Mouse (Mus musculus) myocyte (in vitro differentiated cells): ENCODE measurements at regions not wholly inside any gene's neighbourhood (a gene's known extent, or its start where the extent isn't known, plus 50 kb on each side); places are given as distances from the start of the nearest gene placed in this dataset.

ENCODE experiments used
- H3K27me3 ChIP-seq: one replicate; pipeline ENCODE4 v1.6.1; 2011; ENCODE audit not compliant: control insufficient read depth, insufficient read depth, insufficient read length
- H3K36me3 ChIP-seq: one replicate; pipeline ENCODE4 v1.6.1; 2011; ENCODE audit not compliant: control insufficient read depth, insufficient read depth
- H3K4me2 ChIP-seq: one replicate; pipeline ENCODE4 v1.6.1; 2011; ENCODE audit warnings: low read depth, control low read depth
- H3K4me3 ChIP-seq: one replicate; pipeline ENCODE4 v1.5.1; 2011; ENCODE audit warnings: mild to moderate bottlenecking, control low read depth, moderate library complexity
- H3K79me2 ChIP-seq: one replicate; pipeline ENCODE4 v1.6.1; 2011; ENCODE audit not compliant: control insufficient read depth, insufficient read depth
- H3ac ChIP-seq: one replicate; pipeline ENCODE4 v1.6.1; 2011; ENCODE audit not compliant: control insufficient read depth, insufficient read length
- CEBPB ChIP-seq: IDR thresholded peaks from 2 replicates; pipeline ENCODE4 v1.6.1; 2011; ENCODE audit warnings: mild to moderate bottlenecking, moderate library complexity; ENCODE audit not compliant: poor library complexity, insufficient read depth, severe bottlenecking
- E2F4 ChIP-seq: IDR thresholded peaks from one replicate; pipeline ENCODE4 v1.6.1; 2011; ENCODE audit warnings: mild to moderate bottlenecking, control low read depth, moderate library complexity; ENCODE audit not compliant: insufficient read depth
- MAX ChIP-seq: IDR thresholded peaks from one replicate; pipeline ENCODE4 v1.6.1; 2011; ENCODE audit warnings: low read depth, mild to moderate bottlenecking, control low read depth
- MYOD1 ChIP-seq, 3 experiments: IDR thresholded peaks; one replicate each; pipeline ENCODE4 v1.6.1; 2011; ENCODE audit warnings: control low read depth in 2 of 3, low read depth in 2 of 3, mild to moderate bottlenecking in 2 of 3, moderate library complexity in 1 of 3; ENCODE audit not compliant: insufficient read length in 2 of 3, control insufficient read depth in 1 of 3
- MYOG ChIP-seq, 3 experiments: IDR thresholded peaks; one replicate each; pipeline ENCODE4 v1.6.1; 2011; ENCODE audit warnings: control low read depth in 2 of 3, low read depth in 2 of 3, mild to moderate bottlenecking in 2 of 3; ENCODE audit not compliant: insufficient read length in 2 of 3, control insufficient read depth in 1 of 3, insufficient read depth in 1 of 3
- POLR2A ChIP-seq: IDR thresholded peaks from one replicate; pipeline ENCODE4 v1.6.1; 2011; ENCODE audit warnings: low read depth, mild to moderate bottlenecking, control low read depth, moderate library complexity; ENCODE audit not compliant: insufficient read length
- POLR2AphosphoS2 ChIP-seq: IDR thresholded peaks from one replicate; pipeline ENCODE4 v1.6.1; 2011; ENCODE audit warnings: low read depth, control low read depth; ENCODE audit not compliant: insufficient read length
- REST ChIP-seq: IDR thresholded peaks from one replicate; pipeline ENCODE4 v1.6.1; 2011; ENCODE audit warnings: mild to moderate bottlenecking, control low read depth, moderate library complexity; ENCODE audit not compliant: insufficient read depth, insufficient read length
- SRF ChIP-seq: IDR thresholded peaks from one replicate; pipeline ENCODE4 v1.6.1; 2011; ENCODE audit warnings: low read depth; ENCODE audit not compliant: control insufficient read depth, insufficient read length
- TCF12 ChIP-seq: IDR thresholded peaks from one replicate; pipeline ENCODE4 v1.6.1; 2011; ENCODE audit warnings: mild to moderate bottlenecking, control low read depth; ENCODE audit not compliant: poor library complexity, insufficient read depth, severe bottlenecking
- TCF3 ChIP-seq: IDR thresholded peaks from one replicate; pipeline ENCODE4 v1.6.1; 2011; ENCODE audit warnings: low read depth, control low read depth; ENCODE audit not compliant: insufficient read length
- USF1 ChIP-seq: IDR thresholded peaks from one replicate; pipeline ENCODE4 v1.6.1; 2011; ENCODE audit warnings: low read depth, mild to moderate bottlenecking, control low read depth, moderate library complexity

DNA sequence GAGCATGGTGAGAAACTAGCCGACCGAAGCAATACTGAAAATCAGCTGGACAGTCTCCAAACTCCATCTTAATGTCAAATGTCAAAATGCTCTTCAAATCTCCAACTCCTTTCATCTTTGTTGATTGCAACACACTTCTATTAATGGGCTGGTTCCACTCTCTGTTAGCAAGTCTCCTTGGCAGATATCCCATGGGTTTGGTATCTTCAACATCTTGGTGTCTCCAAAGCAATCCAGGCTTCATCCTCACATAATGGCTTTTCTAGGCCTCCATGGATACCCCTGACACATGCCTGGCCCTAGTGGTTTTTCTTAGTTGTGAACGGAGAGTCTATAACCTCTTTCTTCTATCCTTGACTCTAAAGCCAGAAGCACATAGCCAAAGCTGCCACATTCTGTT lies 118.0 kb upstream of the Ppp6c start:
- no peaks in the 10 kb centered on the region for H3K79me2 ChIP-seq
- no peak overlapping the region for H3ac ChIP-seq
- TF ChIP-seq REST (no peak), MYOG (IDR thresholded peaks at IDR 0.05; ENCODE audit: control insufficient read depth in 1 of 3, insufficient read depth in 1 of 3, insufficient read length in 2 of 3, low read depth in 2 of 3) (no peak), TCF12 (no peak), POLR2A (no peak), MAX (no peak), SRF (no peak), USF1 (no peak), MYOD1 (IDR thresholded peaks at IDR 0.05; ENCODE audit: control insufficient read depth in 1 of 3, insufficient read length in 2 of 3, low read depth in 2 of 3) (no peak), TCF3 (no peak), POLR2AphosphoS2 (no peak), E2F4 (no peak), CEBPB (no peak)
- H3K4me2 ChIP-seq = no peak overlapping the region
- no peak overlapping the region for H3K4me3 ChIP-seq
- H3K36me3 ChIP-seq = no peaks in the 10 kb centered on the region
- no peaks in the 10 kb centered on the region for H3K27me3 ChIP-seq

DNA sequence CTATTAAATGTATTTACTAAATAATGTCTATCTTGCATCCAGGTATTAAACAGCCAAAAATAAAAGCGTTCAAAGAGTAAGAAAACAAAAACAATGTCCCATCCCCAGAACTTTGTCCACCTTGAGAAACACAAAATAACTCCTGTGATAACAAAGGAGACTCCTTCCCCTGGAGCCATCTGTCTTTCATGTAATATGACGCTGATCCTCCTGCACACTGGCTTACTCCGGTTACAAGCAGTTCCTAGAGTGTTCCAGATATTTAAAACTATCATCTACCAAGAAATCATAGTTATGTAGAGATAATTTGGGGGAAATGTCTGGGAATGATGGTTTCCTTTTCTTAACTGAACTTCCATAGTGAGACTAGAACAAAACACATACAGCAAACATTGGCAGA lies 114.2 kb upstream of the Ppp6c start:
- TF ChIP-seq POLR2A = no peak
- TF ChIP-seq SRF = no peak
- no peak for TF ChIP-seq E2F4
- no peak for TF ChIP-seq MYOG (IDR thresholded peaks at IDR 0.05; ENCODE audit: control insufficient read depth in 1 of 3, insufficient read depth in 1 of 3, insufficient read length in 2 of 3, low read depth in 2 of 3)
- TF ChIP-seq TCF3 = no peak
- no peak for TF ChIP-seq MYOD1 (IDR thresholded peaks at IDR 0.05; ENCODE audit: control insufficient read depth in 1 of 3, insufficient read length in 2 of 3, low read depth in 2 of 3)
- TF ChIP-seq POLR2AphosphoS2 = no peak
- TF ChIP-seq USF1 = no peak
- TF ChIP-seq CEBPB = no peak
- TF ChIP-seq REST = no peak
- no peak for TF ChIP-seq MAX
- TF ChIP-seq TCF12 = no peak

DNA sequence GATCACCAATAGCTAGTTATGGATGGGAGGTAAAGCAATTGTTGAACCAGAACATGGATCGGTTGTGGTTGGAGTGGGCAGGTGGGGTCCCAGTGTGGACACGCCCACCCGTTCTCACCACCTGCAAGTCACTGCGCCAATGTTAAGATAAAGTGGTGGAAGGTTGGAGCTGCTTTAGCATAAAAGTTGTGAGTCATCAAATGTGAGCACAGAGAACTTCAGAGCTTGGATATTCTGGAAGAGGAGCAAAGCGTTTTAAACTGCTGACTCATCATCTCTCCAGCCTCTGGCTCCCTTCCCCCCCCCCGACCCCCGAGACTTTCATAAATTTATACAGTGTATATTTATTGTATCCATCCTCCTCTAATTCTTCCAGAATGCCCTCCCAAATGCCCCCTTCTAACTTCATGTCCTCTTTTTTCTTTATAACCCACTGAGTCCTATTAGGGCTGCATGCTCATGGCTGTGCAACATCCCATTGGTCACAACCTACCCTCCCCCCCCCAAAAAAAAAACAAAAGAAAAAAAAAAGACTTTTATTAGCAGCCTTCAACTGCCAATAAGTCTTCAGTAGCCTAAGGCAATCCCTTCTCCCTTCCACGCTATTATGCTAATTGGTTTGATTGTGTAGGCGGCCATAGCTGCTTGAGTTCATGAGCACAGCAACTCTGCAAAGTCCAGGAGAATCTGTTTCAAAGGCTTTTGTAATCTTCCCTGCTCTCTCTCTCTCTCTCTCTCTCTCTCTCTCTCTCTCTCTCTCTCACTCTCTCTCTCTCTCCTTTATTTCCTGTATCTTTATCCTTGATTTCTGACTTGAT lies 112.8 kb upstream of the Ppp6c start:
- no peaks in the 10 kb centered on the region for H3K79me2 ChIP-seq
- no peak overlapping the region for H3ac ChIP-seq
- H3K27me3 ChIP-seq = no peaks in the 10 kb centered on the region
- TF ChIP-seq E2F4 = no peak
- no peak for TF ChIP-seq MAX
- no peak for TF ChIP-seq MYOD1 (IDR thresholded peaks at IDR 0.05; ENCODE audit: control insufficient read depth in 1 of 3, insufficient read length in 2 of 3, low read depth in 2 of 3)
- TF ChIP-seq REST = no peak
- TF ChIP-seq POLR2AphosphoS2 = no peak
- TF ChIP-seq TCF12 = no peak
- no peak for TF ChIP-seq CEBPB
- TF ChIP-seq USF1 = no peak
- TF ChIP-seq SRF = no peak
- no peak for TF ChIP-seq POLR2A
- no peak for TF ChIP-seq TCF3
- no peak for TF ChIP-seq MYOG (IDR thresholded peaks at IDR 0.05; ENCODE audit: control insufficient read depth in 1 of 3, insufficient read depth in 1 of 3, insufficient read length in 2 of 3, low read depth in 2 of 3)
- no peaks in the 10 kb centered on the region for H3K36me3 ChIP-seq
- no peak overlapping the region for H3K4me2 ChIP-seq
- H3K4me3 ChIP-seq = no peak overlapping the region

More for the DNA sequence above, 114.2 kb upstream of the Ppp6c start:
- no peak overlapping the region for H3K4me2 ChIP-seq
- no peaks in the 10 kb centered on the region for H3K36me3 ChIP-seq
- no peak overlapping the region for H3ac ChIP-seq
- H3K27me3 ChIP-seq = no peaks in the 10 kb centered on the region
- H3K4me3 ChIP-seq = no peak overlapping the region
- no peaks in the 10 kb centered on the region for H3K79me2 ChIP-seq

DNA sequence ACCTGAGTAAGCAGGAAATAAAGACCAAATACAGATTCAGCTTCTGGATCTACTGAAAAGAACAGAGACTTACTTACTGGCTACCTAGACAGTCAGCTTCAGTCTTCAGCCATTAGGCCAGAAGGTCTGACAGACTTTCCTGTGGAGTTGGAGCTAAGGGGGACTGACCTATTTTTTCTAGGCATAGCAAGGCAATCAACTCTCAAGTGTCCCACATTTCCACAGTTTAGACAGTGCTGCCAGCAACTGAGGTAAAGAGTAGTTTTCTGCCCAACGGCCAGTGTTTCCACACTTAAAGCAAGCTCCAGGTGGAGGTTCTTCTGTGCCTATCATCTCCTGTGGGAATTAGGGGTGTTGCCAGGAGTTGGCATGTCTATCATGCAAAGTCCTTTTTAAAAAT lies 111.3 kb upstream of the Ppp6c start:
- no peak for TF ChIP-seq POLR2AphosphoS2
- TF ChIP-seq E2F4 = no peak
- TF ChIP-seq USF1 = no peak
- no peak for TF ChIP-seq MAX
- TF ChIP-seq MYOG (IDR thresholded peaks at IDR 0.05; ENCODE audit: control insufficient read depth in 1 of 3, insufficient read depth in 1 of 3, insufficient read length in 2 of 3, low read depth in 2 of 3) = no peak
- TF ChIP-seq TCF12 = no peak
- no peak for TF ChIP-seq POLR2A
- no peak for TF ChIP-seq SRF
- TF ChIP-seq REST = no peak
- no peak for TF ChIP-seq TCF3
- TF ChIP-seq MYOD1 (IDR thresholded peaks at IDR 0.05; ENCODE audit: control insufficient read depth in 1 of 3, insufficient read length in 2 of 3, low read depth in 2 of 3) = no peak
- no peak for TF ChIP-seq CEBPB
- Histone ChIP-seq H3K36me3 (no peaks in the 10 kb centered on the region), H3K27me3 (no peaks in the 10 kb centered on the region), H3K4me3 (no peak overlapping the region), H3ac (no peak overlapping the region), H3K4me2 (no peak overlapping the region), H3K79me2 (no peaks in the 10 kb centered on the region)
